ENCODE assay signal across 34 mouse cellular contexts in the genomic region with DNA sequence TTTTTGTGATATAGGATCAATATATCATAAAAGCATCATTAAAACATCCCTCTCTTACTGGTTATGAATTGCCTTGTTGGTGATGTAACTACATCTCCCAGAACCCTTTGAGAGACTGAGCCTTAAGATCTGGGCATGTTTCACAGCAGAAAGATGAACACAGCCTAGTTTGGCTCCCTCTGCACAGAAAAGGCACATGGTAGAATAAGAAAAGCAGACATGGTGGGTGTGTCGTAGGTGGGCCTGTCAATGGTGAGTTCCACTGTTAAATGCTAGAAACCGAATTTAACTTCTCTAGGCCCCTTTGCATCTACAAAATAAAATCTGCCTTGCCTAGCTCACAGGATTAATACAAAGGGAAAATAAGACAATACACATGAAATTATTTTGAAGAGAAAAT.
DNase-seq lines count a peak whose midpoint lies in the region; ATAC-seq and TF ChIP-seq lines count a peak whose summit lies in the region.
"Had no signal": no experiment of that assay in that cellular context is flagged by ENCODE, and none has a peak within 500 bp of the region (broad histone marks: within the 10 kb centered on the region; RNA-seq: fewer than 3 reads in every experiment).

No protein-coding gene starts in this region.

- no peak overlapping the region for H3K4me3 ChIP-seq in left cerebral cortex, adult 2 months
- no peak overlapping the region for H3K4me3 ChIP-seq in liver, embryonic 11.5 days (ENCODE audit: low read depth, low read length)
- H3K4me3 ChIP-seq: embryonic facial prominence, embryonic 12.5 days; heart, embryonic 10.5 days; heart, embryonic 15.5 days; hindbrain, embryonic 13.5 days; liver, embryonic 15.5 days; lung, embryonic 15.5 days; megakaryocyte, embryonic 14.5 days; midbrain, embryonic 12.5 days; myocyte; neural tube, embryonic 12.5 days had no signal

- WGBS in liver, embryonic 11.5 days, result 81% methylated on average over 2 of the region's 2 CpGs

- ATAC-seq in liver, embryonic 11.5 days (replicated peaks; ENCODE audit: low FRiP score), result no peak
- ATAC-seq: forebrain, embryonic 14.5 days; intestine, embryonic 16.5 days; Patski had no signal

- DNase-seq in heart, adult 11 months, result peak; percentile 16
- no peak for DNase-seq in heart, postnatal 25 days (ENCODE audit: low spot score)
- DNase-seq in right cerebral cortex, adult 18-20 months, result peak; percentile 67
- DNase-seq in right cerebral cortex, postnatal 10 days (ENCODE audit: low spot score in 2 of 2), result no peak
- peak; percentile 12 to 35 for DNase-seq in left cerebral cortex, adult 2 months (ENCODE audit: extremely low spot score in 1 of 2, low spot score in 2 of 2)
- peak; percentile 32 to 71 for DNase-seq in right cerebral cortex, postnatal 36 days (ENCODE audit: low spot score in 2 of 2)
- no peak for DNase-seq in lung, postnatal 10 days
- no peak for DNase-seq in liver, embryonic 11.5 days (ENCODE audit: low spot score)
- DNase-seq: adrenal gland, postnatal 10 days; cerebellum, adult 11 months; cerebellum, adult 9-10 months; cerebellum, postnatal 36 days; embryo, embryonic 11 days; gastrocnemius, postnatal 14 days; heart, postnatal 36 days; kidney, adult 8-10 months; kidney, postnatal 4 days; liver; lung, postnatal 36 days; thymus, postnatal 14 days had no signal

- H3K9ac ChIP-seq in liver, embryonic 11.5 days (ENCODE audit: low read depth, low read length), result no peak overlapping the region
- H3K9ac ChIP-seq: embryonic facial prominence, embryonic 12.5 days; heart, embryonic 15.5 days; hindbrain, embryonic 13.5 days; liver, embryonic 15.5 days; lung, embryonic 15.5 days; midbrain, embryonic 12.5 days; neural tube, embryonic 12.5 days had no signal

- no peaks in the 10 kb centered on the region for H3K27me3 ChIP-seq in liver, embryonic 11.5 days (replicated peaks; ENCODE audit: control insufficient read depth, insufficient read depth, low read length)
- H3K27me3 ChIP-seq: embryonic facial prominence, embryonic 12.5 days; heart, embryonic 15.5 days; hindbrain, embryonic 13.5 days; liver, embryonic 15.5 days; lung, embryonic 15.5 days; megakaryocyte, embryonic 14.5 days; midbrain, embryonic 12.5 days; neural tube, embryonic 12.5 days had no signal

- H3K27ac ChIP-seq in left cerebral cortex, adult 2 months, result peak overlapping the region; percentile 53
- H3K27ac ChIP-seq in liver, embryonic 11.5 days (ENCODE audit: low read depth, low read length), result no peak overlapping the region
- H3K27ac ChIP-seq: embryonic facial prominence, embryonic 12.5 days; heart, embryonic 10.5 days; heart, embryonic 15.5 days; hindbrain, embryonic 13.5 days; kidney, postnatal 0 days; liver, embryonic 15.5 days; lung, embryonic 15.5 days; midbrain, embryonic 12.5 days; neural tube, embryonic 12.5 days had no signal

- intact Hi-C loops in heart, postnatal 25 days (cut with DNase I), result no loop called here
- intact Hi-C loops in left cerebral cortex, adult 2 months (cut with DNase I), result loop anchor here (5.0 kb wide), 3 partner anchors 46 to 346 kb away; partner anchors contain the start of gene Smarca2

- TF ChIP-seq CTCF in left cerebral cortex, adult 2 months (IDR thresholded peaks at IDR 0.05), result no peak

- no peaks in the 10 kb centered on the region for H3K36me3 ChIP-seq in liver, embryonic 11.5 days (ENCODE audit: control insufficient read depth, insufficient read depth, low read length)
- H3K36me3 ChIP-seq: embryonic facial prominence, embryonic 12.5 days; heart, embryonic 10.5 days; heart, embryonic 15.5 days; hindbrain, embryonic 13.5 days; liver, embryonic 15.5 days; lung, embryonic 15.5 days; midbrain, embryonic 12.5 days; neural tube, embryonic 12.5 days had no signal

- no peaks in the 10 kb centered on the region for H3K9me3 ChIP-seq in liver, embryonic 11.5 days (ENCODE audit: control insufficient read depth, low read length)
- H3K9me3 ChIP-seq: embryonic facial prominence, embryonic 12.5 days; heart, embryonic 10.5 days; heart, embryonic 15.5 days; hindbrain, embryonic 13.5 days; liver, embryonic 15.5 days; lung, embryonic 15.5 days; midbrain, embryonic 12.5 days; neural tube, embryonic 12.5 days had no signal

- H3K4me2 ChIP-seq in liver, embryonic 11.5 days, result no peak overlapping the region
- H3K4me2 ChIP-seq: embryonic facial prominence, embryonic 12.5 days; heart, embryonic 15.5 days; hindbrain, embryonic 13.5 days; liver, embryonic 15.5 days; lung, embryonic 15.5 days; midbrain, embryonic 12.5 days; neural tube, embryonic 12.5 days had no signal

- no peaks in the 10 kb centered on the region for H3K4me1 ChIP-seq in liver, embryonic 11.5 days (replicated peaks; ENCODE audit: control insufficient read depth, insufficient read depth, low read length)
- H3K4me1 ChIP-seq: embryonic facial prominence, embryonic 12.5 days; heart, embryonic 10.5 days; heart, embryonic 15.5 days; hindbrain, embryonic 13.5 days; liver, embryonic 15.5 days; lung, embryonic 15.5 days; megakaryocyte, embryonic 14.5 days; neural tube, embryonic 12.5 days had no signal

Comparison
In these comparisons a context has a peak if more than half of its experiments do, and no peak if none do; other contexts are left out.
1. DNase-seq: peak in heart, adult 11 months (single experiment), right cerebral cortex, adult 18-20 months (single experiment), left cerebral cortex, adult 2 months (2 of 2) and right cerebral cortex, postnatal 36 days (2 of 2); none in heart, postnatal 25 days (single experiment), right cerebral cortex, postnatal 10 days (0 of 2), lung, postnatal 10 days (single experiment) and liver, embryonic 11.5 days (single experiment).